Mouse (Mus musculus) heart, embryonic 14.5 days (tissue): ENCODE measurements around the gene Ticam1. TPM values are rescaled to one million over a fixed set of nuclear protein-coding genes. Genes with fewer than 3 reads are reported as not detected.
A peak's percentile ranks its signal among the peaks of the same experiment; 100 is the strongest.

Experiments
- ATAC-seq: fragments of 200-750 bp; cut with Nextera tagmentation; 2 replicates; pipeline ENCODE4 v1.8.0; 2017; ENCODE audit warnings: low read depth, moderate TSS enrichment; ENCODE audit not compliant: insufficient number of reproducible peaks, insufficient read depth, low FRiP score
- H3K27ac ChIP-seq, 2 experiments: fragments of 200-500 bp in 1 of 2; fragments of 300-500 bp in 1 of 2; sonication (generic) in 1 of 2; replicated peaks in 1 of 2; 2 replicates each; pipeline ENCODE4 v1.5.1; 2012 to 2014; ENCODE audit warnings: low read depth in 2 of 2, low read length in 2 of 2, control low read depth in 1 of 2, mild to moderate bottlenecking in 1 of 2, mixed read lengths in 1 of 2; ENCODE audit not compliant: control insufficient read depth in 1 of 2, insufficient read depth in 1 of 2
- H3K27me3 ChIP-seq: fragments of 300-500 bp; sonication (generic); 2 replicates; pipeline ENCODE4 v1.6.1; 2014; ENCODE audit warnings: mild to moderate bottlenecking, low read length, control low read depth; ENCODE audit not compliant: control insufficient read depth, insufficient read depth
- H3K36me3 ChIP-seq: fragments of 300-500 bp; sonication (generic); 2 replicates; pipeline ENCODE4 v1.6.1; 2014; ENCODE audit warnings: mild to moderate bottlenecking, control low read depth, low read length, mixed read lengths; ENCODE audit not compliant: control insufficient read depth, insufficient read depth
- H3K4me1 ChIP-seq, 2 experiments: fragments of 200-500 bp in 1 of 2; fragments of 300-500 bp in 1 of 2; sonication (generic) in 1 of 2; 2 replicates each; pipeline ENCODE4 v1.6.1; 2012 to 2014; ENCODE audit warnings: low read length in 2 of 2, control low read depth in 1 of 2, mixed read lengths in 1 of 2; ENCODE audit not compliant: control insufficient read depth in 2 of 2, insufficient read depth in 2 of 2
- H3K4me2 ChIP-seq: fragments of 300-500 bp; sonication (generic); 2 replicates; pipeline ENCODE4 v1.6.1; 2014; ENCODE audit warnings: mild to moderate bottlenecking, low read length
- H3K4me3 ChIP-seq, 2 experiments: fragments of 200-500 bp in 1 of 2; fragments of 300-500 bp in 1 of 2; sonication (generic) in 1 of 2; 2 replicates each; pipeline ENCODE4 v1.5.1; 2012 to 2014; ENCODE audit warnings: low read length in 2 of 2, mild to moderate bottlenecking in 2 of 2, control low read depth in 1 of 2, low read depth in 1 of 2, moderate library complexity in 1 of 2; ENCODE audit not compliant: control insufficient read depth in 1 of 2, insufficient read depth in 1 of 2
- H3K9ac ChIP-seq: fragments of 300-500 bp; sonication (generic); 2 replicates; pipeline ENCODE4 v1.6.1; 2014; ENCODE audit warnings: mild to moderate bottlenecking, low read length
- H3K9me3 ChIP-seq: fragments of 300-500 bp; sonication (generic); 2 replicates; pipeline ENCODE4 v1.6.1; 2016; ENCODE audit warnings: low read length, control low read depth; ENCODE audit not compliant: control insufficient read depth
- WGBS: fragments of 180-500 bp; shearing (Covaris S2); extraction: QIAGEN DNeasy Blood & Tissue Kit; methylation state at CpG from one replicate; pipeline ENCODE4 v1.1.7; 2014; 5-methylcytosine and 5-hydroxymethylcytosine counted together
- polyA plus RNA-seq: library from polyadenylated mRNA; unstranded; fragments of >200 nt; fragmentation: Nextera tagmentation; extraction: Ambion mirVana; gene quantifications from 2 replicates; pipeline ENCODE4 v1.2.1, GENCODE M21; 2014

Gene Ticam1
- polyA plus RNA-seq, 1 experiment from 2014 or later, result 9.2 TPM

GRCm38 (mm10) chr17:56279481-56280155 is 3.0 kb upstream of the Ticam1 start:
- peak overlapping the region; percentile 49 for H3K9ac ChIP-seq
- H3K4me2 ChIP-seq, result no peak overlapping the region
- H3K27me3 ChIP-seq, result no peaks in the 10 kb centered on the region
- H3K4me3 ChIP-seq, result no peak overlapping the region
- no peak for ATAC-seq
- no peaks in the 10 kb centered on the region for H3K9me3 ChIP-seq
- H3K36me3 ChIP-seq, result peaks cover 64% of the 10 kb centered on the region
- H3K4me1 ChIP-seq, result peaks cover 6 to 17% of the 10 kb centered on the region in 2 experiments
- H3K27ac ChIP-seq, result peak overlapping the region; percentile 31 to 75; a peak in 3 of 4 replicates
- WGBS, result 53% methylated on average over 12 of the region's 12 CpGs

GRCm38 (mm10) chr17:56278340-56278739 is 1.8 kb upstream of the Ticam1 start:
- Histone ChIP-seq H3K27me3 (no peaks in the 10 kb centered on the region), H3K9me3 (no peaks in the 10 kb centered on the region), H3K4me2 (no peak overlapping the region), H3K9ac (peak overlapping the region; percentile 34; the same call in 1 of the 2 replicates), H3K4me1 (peaks cover 8 to 24% of the 10 kb centered on the region in 2 experiments), H3K4me3 (no peak overlapping the region), H3K27ac (peak overlapping the region; percentile 93 to 97), H3K36me3 (peaks cover 63% of the 10 kb centered on the region)
- 89% methylated on average over 5 of the region's 5 CpGs for WGBS
- ATAC-seq, result no peak

GRCm38 (mm10) chr17:56277567-56277893 is 944 bp upstream of the Ticam1 start:
- Histone ChIP-seq H3K27me3 (no peaks in the 10 kb centered on the region), H3K27ac (peak overlapping the region; percentile 93 to 97), H3K4me3 (peak overlapping the region in 1 of 2 experiments; percentile 66; a peak in 2 of 4 replicates), H3K4me2 (peak overlapping the region; percentile 61), H3K4me1 (peaks cover 8 to 31% of the 10 kb centered on the region in 2 experiments), H3K36me3 (peaks cover 61% of the 10 kb centered on the region), H3K9ac (peak overlapping the region; percentile 93), H3K9me3 (no peaks in the 10 kb centered on the region)
- WGBS, result 35% methylated on average over 2 of the region's 2 CpGs
- no peak for ATAC-seq

GRCm38 (mm10) chr17:56275842-56276480 is 625 bp downstream of the Ticam1 start:
- H3K36me3 ChIP-seq, result peaks cover 64% of the 10 kb centered on the region
- WGBS, result 13% methylated on average over 5 of the region's 5 CpGs

GRCm38 (mm10) chr17:56273986-56274385 is 2.6 kb downstream of the Ticam1 start:
- Histone ChIP-seq H3K4me3 (no peak overlapping the region), H3K4me2 (no peak overlapping the region), H3K27me3 (no peaks in the 10 kb centered on the region), H3K9ac (no peak overlapping the region), H3K36me3 (peaks cover 58% of the 10 kb centered on the region), H3K9me3 (no peaks in the 10 kb centered on the region), H3K4me1 (peaks cover 4 to 29% of the 10 kb centered on the region in 2 experiments), H3K27ac (no peak overlapping the region; a peak in 1 of 4 replicates)
- no peak for ATAC-seq
- 77% methylated on average over 5 of the region's 5 CpGs for WGBS

More at GRCm38 (mm10) chr17:56275842-56276480, 625 bp downstream of the Ticam1 start:
- H3K27me3 ChIP-seq, result no peaks in the 10 kb centered on the region
- peak overlapping the region; percentile 93 for H3K9ac ChIP-seq
- H3K4me1 ChIP-seq, result peaks cover 8 to 31% of the 10 kb centered on the region in 2 experiments
- H3K4me3 ChIP-seq, result peak overlapping the region; percentile 66 to 68
- H3K9me3 ChIP-seq, result no peaks in the 10 kb centered on the region
- H3K27ac ChIP-seq, result peak overlapping the region; percentile 94 to 97
- peak overlapping the region; percentile 61 for H3K4me2 ChIP-seq
- ATAC-seq, result 0 out of 2 replicates have a peak, but pooled peaks have one; percentile 28

- ATAC-seq, result no peak
- Histone ChIP-seq H3K4me3 (no peak overlapping the region), H3K9ac (0 out of 2 replicates have a peak overlapping the region, but pooled peaks have one; percentile 25), H3K4me1 (peaks cover 4 to 27% of the 10 kb centered on the region in 2 experiments), H3K4me2 (no peak overlapping the region), H3K9me3 (no peaks in the 10 kb centered on the region), H3K27me3 (no peaks in the 10 kb centered on the region), H3K27ac (0 out of 4 replicates have a peak overlapping the region, but pooled peaks of 1 of the 2 experiments have one; percentile 5), H3K36me3 (peaks cover 53% of the 10 kb centered on the region)
- WGBS, result 82% methylated on average over 7 of the region's 7 CpGs
These were observed 3.1 kb downstream of the Ticam1 start for GRCm38 (mm10) chr17:56273482-56273881.

- H3K27me3 ChIP-seq, result no peaks in the 10 kb centered on the region
- H3K9me3 ChIP-seq, result no peaks in the 10 kb centered on the region
- WGBS, result 73% methylated on average over 3 of the region's 3 CpGs
- peaks cover 4 to 19% of the 10 kb centered on the region in 2 experiments for H3K4me1 ChIP-seq
- H3K27ac ChIP-seq, result no peak overlapping the region
- H3K9ac ChIP-seq, result no peak overlapping the region
- H3K4me2 ChIP-seq, result no peak overlapping the region
- peaks cover 47% of the 10 kb centered on the region for H3K36me3 ChIP-seq
- no peak for ATAC-seq
- H3K4me3 ChIP-seq, result no peak overlapping the region
These were observed 3.9 kb downstream of the Ticam1 start for GRCm38 (mm10) chr17:56272644-56273043.
